ENCODE assay signal across 10 mouse cellular contexts in the genomic region with DNA sequence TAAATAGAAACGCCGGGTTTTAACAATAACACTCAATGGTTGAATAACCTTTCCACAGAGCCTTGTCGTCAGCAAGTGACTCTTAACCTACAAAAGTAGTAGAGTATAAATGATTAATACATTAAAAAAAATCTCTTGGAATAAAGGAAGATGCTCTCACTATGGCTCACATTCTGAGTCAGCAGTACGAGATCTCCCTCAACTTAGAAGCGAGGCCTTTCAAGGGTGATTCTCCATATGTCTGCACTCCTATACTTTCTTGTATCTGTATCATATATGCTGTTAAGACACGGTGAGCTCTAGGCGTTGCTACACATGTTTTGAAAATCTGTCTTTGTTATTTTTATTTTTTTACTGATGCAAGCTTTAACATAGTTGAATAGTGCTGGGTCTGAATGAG. TPM values are rescaled to one million over a fixed set of nuclear protein-coding genes. Genes with fewer than 3 reads are reported as not detected.
A peak's percentile ranks its signal among the peaks of the same experiment; 100 is the strongest.
DNase-seq lines count a peak whose midpoint lies in the region; ATAC-seq and TF ChIP-seq lines count a peak whose summit lies in the region.
"Had no signal": no experiment of that assay in that cellular context is flagged by ENCODE, and none has a peak within 500 bp of the region (broad histone marks: within the 10 kb centered on the region; RNA-seq: fewer than 3 reads in every experiment).

No protein-coding gene starts in this region.

- no peaks in the 10 kb centered on the region for H3K4me1 ChIP-seq in kidney, embryonic 14.5 days (ENCODE audit: control insufficient read depth, insufficient read depth, low read length)
- H3K4me1 ChIP-seq in embryonic facial prominence, embryonic 10.5 days = peaks cover 22% of the 10 kb centered on the region
- H3K4me1 ChIP-seq in intestine, embryonic 14.5 days (replicated peaks; ENCODE audit: control insufficient read depth, insufficient read depth, low read length) = no peaks in the 10 kb centered on the region

- no peak for DNase-seq in kidney, postnatal 36 days
- DNase-seq in embryonic facial prominence, embryonic 10.5 days (ENCODE audit: low spot score) = no peak
- no peak for DNase-seq in intestine, embryonic 14.5 days (ENCODE audit: low spot score)
- no peak for DNase-seq in frontal cortex, postnatal 25 days (ENCODE audit: low spot score in 2 of 2)
- DNase-seq in layer of hippocampus, adult 18-20 months (ENCODE audit: low spot score in 2 of 2) = no peak
- no peak for DNase-seq in natural killer cell, adult 2 months (ENCODE audit: low spot score in 2 of 2)

- ATAC-seq in kidney, embryonic 14.5 days (ENCODE audit: low FRiP score, low TSS enrichment) = no peak
- ATAC-seq in intestine, embryonic 14.5 days (replicated peaks; ENCODE audit: low FRiP score, low TSS enrichment, low read depth) = no peak

- peak overlapping the region; percentile 66 for H3K9ac ChIP-seq in kidney, embryonic 14.5 days (ENCODE audit: low read depth, low read length)
- H3K9ac ChIP-seq in intestine, embryonic 14.5 days (ENCODE audit: low read length) = peak overlapping the region; percentile 56; the same call in 1 of the 2 replicates

- H3K27ac ChIP-seq in kidney, embryonic 14.5 days (ENCODE audit: low read depth, low read length) = no peak overlapping the region
- H3K27ac ChIP-seq in embryonic facial prominence, embryonic 10.5 days (replicated peaks) = no peak overlapping the region
- no peak overlapping the region for H3K27ac ChIP-seq in intestine, embryonic 14.5 days (ENCODE audit: low read depth)

- H3K36me3 ChIP-seq in kidney, embryonic 14.5 days (ENCODE audit: control insufficient read depth, insufficient read depth, low read length) = no peaks in the 10 kb centered on the region
- H3K36me3 ChIP-seq in embryonic facial prominence, embryonic 10.5 days (replicated peaks) = peaks cover 1% of the 10 kb centered on the region; the same call in 1 of the 2 replicates
- peaks cover 3% of the 10 kb centered on the region; the same call in 1 of the 2 replicates for H3K36me3 ChIP-seq in intestine, embryonic 14.5 days (ENCODE audit: control insufficient read depth, insufficient read depth, low read length)
- no peaks in the 10 kb centered on the region for H3K36me3 ChIP-seq in myocyte (ENCODE audit: control insufficient read depth, insufficient read depth)

- no peaks in the 10 kb centered on the region for H3K9me3 ChIP-seq in kidney, embryonic 14.5 days (ENCODE audit: control insufficient read depth, low read length)
- H3K9me3 ChIP-seq in embryonic facial prominence, embryonic 10.5 days = no peaks in the 10 kb centered on the region
- H3K9me3 ChIP-seq in intestine, embryonic 14.5 days (ENCODE audit: control insufficient read depth, low read length) = no peaks in the 10 kb centered on the region

- H3K27me3 ChIP-seq in kidney, embryonic 14.5 days (ENCODE audit: control insufficient read depth, insufficient read depth, low read length) = no peaks in the 10 kb centered on the region
- no peaks in the 10 kb centered on the region for H3K27me3 ChIP-seq in embryonic facial prominence, embryonic 10.5 days (replicated peaks; ENCODE audit: low read depth, poor library complexity, severe bottlenecking)
- H3K27me3 ChIP-seq in intestine, embryonic 14.5 days (replicated peaks; ENCODE audit: control insufficient read depth, insufficient read depth, low read length) = no peaks in the 10 kb centered on the region
- H3K27me3 ChIP-seq in myocyte (ENCODE audit: control insufficient read depth, insufficient read depth, insufficient read length) = no peaks in the 10 kb centered on the region
- H3K27me3 ChIP-seq: Patski had no signal

- no peak overlapping the region for H3ac ChIP-seq in myocyte (ENCODE audit: control insufficient read depth, insufficient read length)

- H3K79me2 ChIP-seq in myocyte (ENCODE audit: control insufficient read depth, insufficient read depth) = no peaks in the 10 kb centered on the region

- TF ChIP-seq POLR2A in myocyte (IDR thresholded peaks at IDR 0.05; ENCODE audit: insufficient read length, low read depth) = no peak

- peak overlapping the region; percentile 63 for H3K4me2 ChIP-seq in kidney, embryonic 14.5 days (replicated peaks; ENCODE audit: low read depth, low read length)
- H3K4me2 ChIP-seq in intestine, embryonic 14.5 days (ENCODE audit: low read length) = peak overlapping the region; percentile 60
- peak overlapping the region; percentile 98 for H3K4me2 ChIP-seq in myocyte (ENCODE audit: low read depth)

- H3K4me3 ChIP-seq in kidney, embryonic 14.5 days (ENCODE audit: low read length) = peak overlapping the region; percentile 86
- H3K4me3 ChIP-seq in embryonic facial prominence, embryonic 10.5 days = peak overlapping the region; percentile 88
- H3K4me3 ChIP-seq in intestine, embryonic 14.5 days (ENCODE audit: low read depth, low read length) = peak overlapping the region; percentile 70
- peak overlapping the region; percentile 80 for H3K4me3 ChIP-seq in myocyte

- WGBS in kidney, embryonic 14.5 days = 49% methylated on average over 7 of the region's 7 CpGs
- 55% methylated on average over 7 of the region's 7 CpGs for WGBS in embryonic facial prominence, embryonic 10.5 days
- WGBS in intestine, embryonic 14.5 days = 46% methylated on average over 7 of the region's 7 CpGs

TF ChIP-seq in myocyte, 11 proteins besides CTCF, POLR2A, EP300 and RAD21:
- TF ChIP-seq TCF3 (IDR thresholded peaks at IDR 0.05; ENCODE audit: insufficient read length, low read depth) (no peak), TCF12 (IDR thresholded peaks at IDR 0.05; ENCODE audit: insufficient read depth, poor library complexity, severe bottlenecking) (no peak), MYOD1 (IDR thresholded peaks at IDR 0.05; ENCODE audit: control insufficient read depth in 1 of 3, insufficient read length in 2 of 3, low read depth in 2 of 3) (no peak), SRF (IDR thresholded peaks at IDR 0.05; ENCODE audit: control insufficient read depth, insufficient read length, low read depth) (no peak), POLR2AphosphoS2 (IDR thresholded peaks at IDR 0.05; ENCODE audit: insufficient read length, low read depth) (no peak), CEBPB (IDR thresholded peaks at IDR 0.05; ENCODE audit: insufficient read depth, poor library complexity, severe bottlenecking) (no peak)

RNA-seq across cellular contexts. Expression of gene Sgtb, which starts 1.0 kb away (rescaled TPM):
- 3.2 and 6.1 TPM in 2 replicates for polyA plus RNA-seq in kidney, embryonic 14.5 days (2014; fragmentation: Nextera tagmentation; extraction: Ambion mirVana)
- polyA plus RNA-seq in embryonic facial prominence, embryonic 10.5 days (2016; fragmentation: Nextera tagmentation; extraction: Ambion mirVana) = 7.9 and 8.1 TPM in 2 replicates
- 5.0 and 5.7 TPM in 2 replicates for polyA plus RNA-seq in intestine, embryonic 14.5 days (2014; fragmentation: Nextera tagmentation; extraction: Ambion mirVana)
- polyA plus RNA-seq in myocyte (2012; fragmentation: generic; extraction: Trizol) = 4.3 TPM
- 10 to 100 TPM; 79.8 to 80.1 TPM for total RNA-seq in layer of hippocampus, adult 18-20 months (2021)
- polyA plus RNA-seq: erythroblast, embryonic 14.5 days had no signal

RNA-seq across cellular contexts. Expression of gene Nln, which starts 1.1 kb away (rescaled TPM):
- 13.9 and 21.5 TPM in 2 replicates for polyA plus RNA-seq in kidney, embryonic 14.5 days (2014; fragmentation: Nextera tagmentation; extraction: Ambion mirVana)
- 20.2 and 20.8 TPM in 2 replicates for polyA plus RNA-seq in embryonic facial prominence, embryonic 10.5 days (2016; fragmentation: Nextera tagmentation; extraction: Ambion mirVana)
- polyA plus RNA-seq in intestine, embryonic 14.5 days (2014; fragmentation: Nextera tagmentation; extraction: Ambion mirVana) = 24.7 and 27.1 TPM in 2 replicates
- 10.8 TPM for polyA plus RNA-seq in myocyte (2012; fragmentation: generic; extraction: Trizol)
- total RNA-seq in layer of hippocampus, adult 18-20 months (2021) = 10 to 100 TPM; 17.4 to 21.1 TPM
